Mouse (Mus musculus): ENCODE measurements at regions not wholly inside any gene's neighbourhood (a gene's known extent, or its start where the extent isn't known, plus 50 kb on each side); places are given as distances from the start of the nearest gene placed in this dataset.

DNA sequence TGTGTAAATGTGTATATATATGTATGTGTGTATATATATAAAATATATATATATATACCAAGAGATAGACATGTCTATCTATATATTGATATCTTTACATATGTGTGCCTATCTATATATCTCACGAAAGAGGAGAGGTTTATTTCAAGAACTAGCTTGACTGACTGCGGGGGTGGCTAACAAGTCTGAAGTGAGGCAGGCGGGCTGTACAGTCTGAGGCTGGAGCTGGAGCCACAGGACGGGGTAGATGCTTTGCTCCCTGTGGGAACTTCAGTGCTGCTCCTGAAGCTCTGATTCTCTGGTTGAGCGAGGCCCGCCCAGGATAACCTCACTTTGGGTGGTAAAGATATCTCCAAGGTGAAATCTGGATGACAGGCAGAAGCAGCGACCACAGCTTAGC lies 213.4 kb upstream of the Serp2 start:
- no peak overlapping the region for H3K4me3 ChIP-seq (ENCODE audit: low read depth, low read length)
- no peak overlapping the region for H3K4me2 ChIP-seq (replicated peaks; ENCODE audit: low read depth, low read length)
- H3K9me3 ChIP-seq (ENCODE audit: control insufficient read depth, low read length) = no peaks in the 10 kb centered on the region
- H3K4me1 ChIP-seq (replicated peaks; ENCODE audit: control insufficient read depth, insufficient read depth, low read length) = peaks cover 2% of the 10 kb centered on the region
- no peak overlapping the region for H3K9ac ChIP-seq (ENCODE audit: low read depth, low read length)
- DNase-seq (ENCODE audit: low spot score) (no peak), ATAC-seq (ENCODE audit: low FRiP score) (no peak)
- H3K27ac ChIP-seq (ENCODE audit: low read depth, low read length) = no peak overlapping the region
- 85% methylated on average over 7 of the region's 7 CpGs for WGBS
- peaks cover 3% of the 10 kb centered on the region for H3K27me3 ChIP-seq (ENCODE audit: control insufficient read depth, insufficient read depth, low read length)
- no peaks in the 10 kb centered on the region for H3K36me3 ChIP-seq (ENCODE audit: control insufficient read depth, insufficient read depth, low read length)

DNA sequence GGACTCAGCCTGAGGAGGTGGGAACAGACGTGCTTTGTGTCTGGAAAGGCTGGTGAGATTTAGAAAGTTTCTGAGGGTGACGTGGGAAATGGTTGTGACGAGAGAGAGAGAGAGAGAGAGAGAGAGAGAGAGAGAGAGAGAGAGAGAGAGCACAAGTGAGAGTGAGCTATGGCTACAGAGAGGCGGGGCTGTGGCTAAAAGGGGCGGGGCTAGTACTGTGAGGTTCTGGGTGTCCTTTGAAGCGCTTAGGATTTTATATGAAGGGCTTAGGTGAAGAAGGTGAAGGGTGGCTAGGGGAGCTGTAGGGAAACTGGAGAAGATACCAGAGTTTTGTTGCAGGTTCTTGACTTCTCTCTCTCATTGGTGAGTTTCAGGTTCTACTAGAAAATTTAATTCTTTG lies 210.6 kb upstream of the Serp2 start:
- Histone ChIP-seq H3K4me1 (replicated peaks; ENCODE audit: control insufficient read depth, insufficient read depth, low read length) (peaks cover 5% of the 10 kb centered on the region), H3K9me3 (ENCODE audit: control insufficient read depth, low read length) (no peaks in the 10 kb centered on the region), H3K9ac (ENCODE audit: low read depth, low read length) (no peak overlapping the region), H3K27me3 (ENCODE audit: control insufficient read depth, insufficient read depth, low read length) (peaks cover 4% of the 10 kb centered on the region), H3K36me3 (ENCODE audit: control insufficient read depth, insufficient read depth, low read length) (no peaks in the 10 kb centered on the region), H3K27ac (ENCODE audit: low read depth, low read length) (no peak overlapping the region), H3K4me2 (replicated peaks; ENCODE audit: low read depth, low read length) (no peak overlapping the region), H3K4me3 (ENCODE audit: low read depth, low read length) (no peak overlapping the region)
- WGBS = 58% methylated on average over 6 of the region's 6 CpGs
- no peak for DNase-seq (ENCODE audit: low spot score)
- ATAC-seq (ENCODE audit: low FRiP score) = no peak

DNA sequence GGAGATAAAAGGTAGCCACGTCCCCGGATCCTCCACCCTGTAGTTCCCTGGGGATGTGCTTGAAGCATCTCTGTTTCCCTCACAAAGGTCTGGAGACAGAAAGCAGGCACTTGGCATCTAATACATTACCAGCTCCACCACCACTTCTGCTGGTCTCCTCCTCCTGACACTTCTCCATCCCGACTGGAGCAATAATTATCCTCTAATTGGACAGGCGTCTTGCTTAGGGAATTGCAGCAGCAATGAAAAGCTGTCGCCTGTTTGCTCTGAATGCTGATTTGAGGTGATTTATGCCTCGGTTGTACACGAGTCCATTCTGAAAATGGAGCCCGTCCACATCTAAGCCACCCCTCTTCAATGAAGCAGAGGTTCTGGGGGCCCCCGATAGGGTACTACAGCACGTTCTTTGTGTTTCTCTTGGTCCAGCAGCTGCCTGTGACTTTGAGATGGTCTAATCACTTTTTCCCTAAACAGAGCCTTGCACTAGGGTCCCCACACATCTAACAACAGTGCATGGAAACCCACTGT lies 209.6 kb upstream of the Serp2 start:
- peaks cover 4% of the 10 kb centered on the region for H3K27me3 ChIP-seq (ENCODE audit: control insufficient read depth, insufficient read depth, low read length)
- H3K9me3 ChIP-seq (ENCODE audit: control insufficient read depth, low read length) = no peaks in the 10 kb centered on the region
- no peak overlapping the region for H3K4me2 ChIP-seq (replicated peaks; ENCODE audit: low read depth, low read length)
- H3K4me1 ChIP-seq (replicated peaks; ENCODE audit: control insufficient read depth, insufficient read depth, low read length) = peaks cover 5% of the 10 kb centered on the region; the same call in 1 of the 2 replicates
- WGBS = 71% methylated on average over 10 of the region's 10 CpGs
- no peaks in the 10 kb centered on the region for H3K36me3 ChIP-seq (ENCODE audit: control insufficient read depth, insufficient read depth, low read length)
- ATAC-seq (ENCODE audit: low FRiP score) (no peak), DNase-seq (ENCODE audit: low spot score) (no peak)
- no peak overlapping the region for H3K27ac ChIP-seq (ENCODE audit: low read depth, low read length)
- H3K9ac ChIP-seq (ENCODE audit: low read depth, low read length) = no peak overlapping the region
- H3K4me3 ChIP-seq (ENCODE audit: low read depth, low read length) = no peak overlapping the region

DNA sequence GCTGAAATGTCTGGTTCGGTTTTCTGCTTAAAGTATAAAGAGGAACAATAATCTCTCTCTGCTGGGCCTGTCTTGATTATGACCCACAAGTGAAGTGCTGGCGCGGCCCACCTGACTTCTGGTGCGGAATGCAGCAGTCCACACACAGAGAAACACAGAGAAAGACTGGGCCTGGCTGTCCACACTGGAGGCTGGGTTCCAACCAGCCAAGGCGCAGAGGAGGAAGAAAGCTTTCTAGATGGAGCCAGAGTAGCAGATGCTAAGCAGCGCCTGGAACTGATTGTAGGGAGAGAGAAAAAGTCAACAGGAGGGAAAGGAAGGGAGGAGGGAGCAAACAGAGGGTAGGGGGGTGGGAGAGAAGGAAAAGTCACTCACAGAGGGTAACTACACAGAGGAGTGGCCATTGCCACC lies 208.4 kb upstream of the Serp2 start:
- Histone ChIP-seq H3K27ac (ENCODE audit: low read depth, low read length) (peak overlapping the region; percentile 21; the same call in 1 of the 2 replicates), H3K4me3 (ENCODE audit: low read depth, low read length) (no peak overlapping the region), H3K27me3 (ENCODE audit: control insufficient read depth, insufficient read depth, low read length) (peaks cover 2% of the 10 kb centered on the region; the same call in 1 of the 2 replicates), H3K9me3 (ENCODE audit: control insufficient read depth, low read length) (no peaks in the 10 kb centered on the region), H3K9ac (ENCODE audit: low read depth, low read length) (no peak overlapping the region), H3K4me1 (replicated peaks; ENCODE audit: control insufficient read depth, insufficient read depth, low read length) (peaks cover 5% of the 10 kb centered on the region; the same call in 1 of the 2 replicates), H3K36me3 (ENCODE audit: control insufficient read depth, insufficient read depth, low read length) (no peaks in the 10 kb centered on the region), H3K4me2 (replicated peaks; ENCODE audit: low read depth, low read length) (no peak overlapping the region)
- ATAC-seq (ENCODE audit: low FRiP score) (no peak), DNase-seq (ENCODE audit: low spot score) (no peak)
- WGBS = 56% methylated on average over 6 of the region's 6 CpGs

DNA sequence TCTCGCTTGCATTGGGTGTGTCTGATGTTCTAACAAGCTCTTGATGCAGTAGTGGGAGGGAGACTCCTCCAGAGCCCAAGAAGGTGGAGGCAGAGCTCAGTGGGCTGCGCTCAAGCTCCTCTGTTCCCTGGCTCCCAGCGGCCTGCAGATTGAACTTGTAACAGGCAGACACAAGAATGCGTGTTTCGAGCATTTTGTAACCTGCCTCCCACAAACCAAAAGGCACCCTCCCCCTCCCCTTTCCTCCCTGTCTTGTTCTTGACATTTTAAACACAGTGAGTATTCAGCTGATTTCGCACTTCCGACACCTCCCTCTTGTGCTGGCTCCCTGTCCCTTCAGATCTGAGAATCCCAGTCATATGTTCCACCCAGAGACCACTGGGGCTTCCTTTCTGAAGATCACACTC lies 207.7 kb upstream of the Serp2 start:
- H3K27me3 ChIP-seq (ENCODE audit: control insufficient read depth, insufficient read depth, low read length) = peaks cover 2% of the 10 kb centered on the region; the same call in 1 of the 2 replicates
- DNase-seq (ENCODE audit: low spot score) (peak; percentile 37), ATAC-seq (ENCODE audit: low FRiP score) (no peak)
- H3K4me3 ChIP-seq (ENCODE audit: low read depth, low read length) = no peak overlapping the region
- no peaks in the 10 kb centered on the region for H3K36me3 ChIP-seq (ENCODE audit: control insufficient read depth, insufficient read depth, low read length)
- H3K4me2 ChIP-seq (replicated peaks; ENCODE audit: low read depth, low read length) = no peak overlapping the region
- H3K27ac ChIP-seq (ENCODE audit: low read depth, low read length) = no peak overlapping the region
- H3K9me3 ChIP-seq (ENCODE audit: control insufficient read depth, low read length) = no peaks in the 10 kb centered on the region
- no peak overlapping the region for H3K9ac ChIP-seq (ENCODE audit: low read depth, low read length)
- 17% methylated on average over 7 of the region's 7 CpGs for WGBS
- H3K4me1 ChIP-seq (replicated peaks; ENCODE audit: control insufficient read depth, insufficient read depth, low read length) = peaks cover 5% of the 10 kb centered on the region; the same call in 1 of the 2 replicates

DNA sequence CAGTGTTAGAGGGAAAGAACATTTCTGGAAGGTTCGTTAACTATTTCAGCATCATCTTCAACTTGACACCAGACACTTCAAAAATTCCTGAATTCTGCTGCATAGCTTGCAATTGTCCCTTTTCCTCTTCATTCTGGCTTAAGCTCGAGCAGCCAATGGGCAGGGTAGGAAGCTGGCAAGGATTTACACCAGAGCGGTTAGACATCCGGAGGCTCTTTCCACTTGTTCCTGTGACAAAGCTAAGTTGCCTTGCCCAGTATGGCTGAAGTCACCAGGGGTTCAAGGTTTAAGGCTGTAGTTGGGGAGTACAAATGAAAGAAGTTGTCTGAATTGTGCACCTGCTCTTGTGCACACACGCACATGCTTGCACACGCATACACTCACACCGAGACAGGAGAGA lies 206.8 kb upstream of the Serp2 start:
- no peaks in the 10 kb centered on the region for H3K36me3 ChIP-seq (ENCODE audit: control insufficient read depth, insufficient read depth, low read length)
- peaks cover 2% of the 10 kb centered on the region; the same call in 1 of the 2 replicates for H3K27me3 ChIP-seq (ENCODE audit: control insufficient read depth, insufficient read depth, low read length)
- 86% methylated on average over 7 of the region's 7 CpGs for WGBS
- peaks cover 5% of the 10 kb centered on the region; the same call in 1 of the 2 replicates for H3K4me1 ChIP-seq (replicated peaks; ENCODE audit: control insufficient read depth, insufficient read depth, low read length)
- DNase-seq (ENCODE audit: low spot score) (no peak), ATAC-seq (ENCODE audit: low FRiP score) (no peak)
- H3K4me2 ChIP-seq (replicated peaks; ENCODE audit: low read depth, low read length) = no peak overlapping the region
- H3K27ac ChIP-seq (ENCODE audit: low read depth, low read length) = no peak overlapping the region
- H3K9me3 ChIP-seq (ENCODE audit: control insufficient read depth, low read length) = no peaks in the 10 kb centered on the region
- no peak overlapping the region for H3K9ac ChIP-seq (ENCODE audit: low read depth, low read length)
- no peak overlapping the region for H3K4me3 ChIP-seq (ENCODE audit: low read depth, low read length)

DNA sequence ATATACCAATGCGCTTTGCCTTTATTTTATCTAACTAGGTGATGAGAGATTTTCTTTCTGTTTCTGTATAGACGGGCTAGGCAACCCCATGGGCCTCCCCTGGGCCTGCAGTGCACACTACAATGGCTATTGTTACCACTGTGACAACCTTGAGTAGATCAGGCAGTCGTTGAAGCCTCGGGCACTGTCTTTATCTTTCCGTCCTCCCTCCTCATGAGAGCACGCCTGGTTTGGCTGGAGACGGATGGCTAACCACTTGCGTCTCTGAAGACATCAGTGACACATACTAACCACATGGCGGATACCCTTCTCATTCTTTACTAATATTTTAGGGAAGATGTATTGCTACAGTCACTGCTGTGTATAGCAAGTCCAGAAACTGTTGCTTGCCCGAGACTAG lies 206.1 kb upstream of the Serp2 start:
- no peak overlapping the region for H3K27ac ChIP-seq (ENCODE audit: low read depth, low read length)
- H3K36me3 ChIP-seq (ENCODE audit: control insufficient read depth, insufficient read depth, low read length) = no peaks in the 10 kb centered on the region
- no peak overlapping the region for H3K9ac ChIP-seq (ENCODE audit: low read depth, low read length)
- H3K4me2 ChIP-seq (replicated peaks; ENCODE audit: low read depth, low read length) = no peak overlapping the region
- no peak overlapping the region for H3K4me3 ChIP-seq (ENCODE audit: low read depth, low read length)
- peaks cover 5% of the 10 kb centered on the region; the same call in 1 of the 2 replicates for H3K4me1 ChIP-seq (replicated peaks; ENCODE audit: control insufficient read depth, insufficient read depth, low read length)
- ATAC-seq (ENCODE audit: low FRiP score) = no peak
- DNase-seq (ENCODE audit: low spot score) = no peak
- WGBS = 40% methylated on average over 10 of the region's 10 CpGs
- no peaks in the 10 kb centered on the region for H3K9me3 ChIP-seq (ENCODE audit: control insufficient read depth, low read length)
- peaks cover 2% of the 10 kb centered on the region; the same call in 1 of the 2 replicates for H3K27me3 ChIP-seq (ENCODE audit: control insufficient read depth, insufficient read depth, low read length)

DNA sequence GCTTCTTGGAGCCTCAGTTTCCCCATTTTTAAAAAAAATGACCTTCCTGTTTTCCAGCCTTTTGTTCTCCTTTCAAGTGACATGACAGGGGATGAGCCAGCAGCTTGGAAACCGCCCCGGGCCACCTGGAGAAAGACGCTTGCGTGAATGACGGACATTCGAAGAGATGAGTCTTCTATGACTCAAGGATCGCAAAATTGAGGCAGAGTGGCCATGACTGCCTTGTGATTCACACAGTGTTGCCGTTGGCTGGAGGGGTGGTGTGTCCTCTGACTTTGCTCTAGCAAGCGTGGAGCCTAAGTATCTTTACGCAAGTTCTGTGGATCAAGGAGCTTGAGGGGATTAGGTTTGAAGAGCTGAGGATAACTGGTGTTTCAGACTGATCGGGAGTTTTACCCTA lies 205.0 kb upstream of the Serp2 start:
- H3K4me3 ChIP-seq (ENCODE audit: low read depth, low read length) = no peak overlapping the region
- no peak overlapping the region for H3K9ac ChIP-seq (ENCODE audit: low read depth, low read length)
- ATAC-seq (ENCODE audit: low FRiP score) = no peak

DNA sequence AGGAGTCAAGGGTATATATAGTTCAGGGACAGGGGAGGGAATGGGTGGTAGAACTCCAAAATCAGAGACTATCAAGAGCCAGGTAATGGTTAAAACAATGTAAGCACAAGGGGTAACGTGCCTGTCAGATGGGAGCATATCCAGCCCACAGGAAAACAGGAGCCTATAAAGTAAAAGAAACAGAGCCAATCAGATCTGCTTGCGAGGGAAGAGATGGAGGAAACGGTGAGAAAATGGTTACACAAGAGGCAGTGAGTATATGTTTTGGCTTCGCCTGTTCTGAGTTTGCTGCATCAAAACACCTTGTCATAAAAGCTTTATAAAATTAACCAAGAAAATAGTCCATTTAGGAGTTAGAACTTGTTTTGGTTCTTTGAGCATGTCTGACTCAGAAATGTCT lies 204.6 kb upstream of the Serp2 start:
- no peak for DNase-seq (ENCODE audit: low spot score)
- Histone ChIP-seq H3K4me1 (replicated peaks; ENCODE audit: control insufficient read depth, insufficient read depth, low read length) (peaks cover 5% of the 10 kb centered on the region; the same call in 1 of the 2 replicates), H3K4me3 (ENCODE audit: low read depth, low read length) (no peak overlapping the region), H3K36me3 (ENCODE audit: control insufficient read depth, insufficient read depth, low read length) (no peaks in the 10 kb centered on the region), H3K9me3 (ENCODE audit: control insufficient read depth, low read length) (no peaks in the 10 kb centered on the region), H3K27me3 (ENCODE audit: control insufficient read depth, insufficient read depth, low read length) (peaks cover 2% of the 10 kb centered on the region; the same call in 1 of the 2 replicates), H3K4me2 (replicated peaks; ENCODE audit: low read depth, low read length) (no peak overlapping the region), H3K27ac (ENCODE audit: low read depth, low read length) (no peak overlapping the region), H3K9ac (ENCODE audit: low read depth, low read length) (no peak overlapping the region)
- 88% methylated on average over 4 of the region's 4 CpGs for WGBS
- no peak for ATAC-seq (ENCODE audit: low FRiP score)

More for the DNA sequence above, 205.0 kb upstream of the Serp2 start:
- 95% methylated on average over 11 of the region's 11 CpGs for WGBS
- no peaks in the 10 kb centered on the region for H3K9me3 ChIP-seq (ENCODE audit: control insufficient read depth, low read length)
- H3K27me3 ChIP-seq (ENCODE audit: control insufficient read depth, insufficient read depth, low read length) = peaks cover 2% of the 10 kb centered on the region; the same call in 1 of the 2 replicates
- no peak overlapping the region for H3K4me2 ChIP-seq (replicated peaks; ENCODE audit: low read depth, low read length)
- H3K36me3 ChIP-seq (ENCODE audit: control insufficient read depth, insufficient read depth, low read length) = no peaks in the 10 kb centered on the region
- no peak overlapping the region for H3K27ac ChIP-seq (ENCODE audit: low read depth, low read length)
- no peak for DNase-seq (ENCODE audit: low spot score)
- peaks cover 5% of the 10 kb centered on the region; the same call in 1 of the 2 replicates for H3K4me1 ChIP-seq (replicated peaks; ENCODE audit: control insufficient read depth, insufficient read depth, low read length)
